Mouse (Mus musculus) adrenal gland, adult 8-10 months (tissue): ENCODE data around the gene Htr1b. TPM values are rescaled to one million over a fixed set of nuclear protein-coding genes. Genes with fewer than 3 reads are reported as not detected.

Experiments
- DNase-seq: peaks from one replicate; pipeline ENCODE4 v3.0.0; 2022
- total RNA-seq, 4 experiments: library from RNA; stranded (reverse); gene quantifications; 2 replicates each; pipeline ENCODE4 v1.2.4; 2022

The Htr1b gene
- total RNA-seq: 10 to 100 TPM in 2 of 4 experiments, 1 to 10 TPM in 2; 7.4 to 14.6 (median 10.7) TPM

DNA sequence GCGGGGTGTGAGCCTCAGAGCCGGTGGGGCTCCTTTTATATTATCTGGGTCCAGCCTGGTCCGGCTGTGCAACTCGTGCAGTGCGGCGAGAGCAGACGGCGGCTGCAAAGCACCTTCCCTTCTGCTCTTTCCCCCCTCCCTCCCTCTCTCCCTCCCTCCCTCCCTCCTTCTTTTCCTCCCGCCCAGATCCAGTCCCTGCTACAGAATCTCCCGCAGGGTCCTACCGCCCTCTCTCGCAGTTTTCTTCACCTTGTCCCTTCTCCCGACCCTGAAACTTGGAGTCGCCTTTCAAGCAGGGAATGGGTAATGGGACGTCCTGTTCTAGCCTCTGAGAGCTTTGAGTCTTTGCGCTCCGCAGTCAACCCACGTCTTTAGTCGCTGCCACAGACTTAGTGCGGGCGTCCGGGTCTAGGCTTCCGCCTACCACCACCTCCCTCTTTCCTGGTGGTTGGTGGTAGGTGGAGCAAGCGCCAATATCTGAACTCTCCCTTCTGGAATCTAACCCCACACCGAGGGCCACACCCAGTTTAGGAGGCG is at the start of gene Htr1b:
Gene Htr1b (minus strand): TSS at position 392 of the 537 bp plus-strand sequence.
- peak; percentile 16 for DNase-seq

DNA sequence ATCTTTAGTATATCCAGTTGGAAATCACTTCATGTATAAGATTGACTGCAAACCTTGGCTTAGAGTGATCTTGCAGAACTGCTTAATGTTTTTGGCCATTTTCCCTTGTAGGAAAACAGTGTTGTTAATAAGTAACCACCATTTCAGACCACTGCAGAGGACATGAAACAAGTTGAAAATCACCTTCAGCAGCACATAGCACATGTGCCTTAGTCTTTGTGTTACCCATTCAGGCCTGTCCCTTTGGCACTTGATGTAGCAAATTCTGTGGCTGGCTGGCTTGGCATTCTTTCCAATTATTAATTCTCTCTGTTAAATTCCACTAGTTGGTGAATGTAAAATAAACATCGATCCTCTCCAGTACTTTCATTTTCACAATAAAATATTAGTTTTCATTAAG is 43.1 kb upstream of the Htr1b start:
- DNase-seq: no peak

DNA sequence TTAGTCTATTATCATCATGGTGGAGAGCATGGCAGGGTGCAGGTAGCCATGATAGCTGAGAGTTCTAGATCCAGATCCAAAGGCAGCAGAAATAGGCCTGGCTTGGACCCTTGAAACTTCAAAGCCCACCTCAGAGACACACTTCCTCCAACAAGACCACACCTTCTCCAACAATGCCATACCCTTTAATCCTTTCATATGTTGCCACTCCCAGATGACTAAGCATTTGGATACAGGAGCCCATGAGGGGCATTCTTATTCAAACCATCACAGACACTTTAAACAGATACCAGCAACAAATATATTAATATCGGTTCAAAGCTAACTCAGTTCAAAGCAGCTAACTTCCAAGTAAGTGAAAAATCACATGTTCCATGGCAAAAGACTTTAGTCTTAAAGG is 3.9 kb upstream of the Htr1b start:
- no peak for DNase-seq

DNA sequence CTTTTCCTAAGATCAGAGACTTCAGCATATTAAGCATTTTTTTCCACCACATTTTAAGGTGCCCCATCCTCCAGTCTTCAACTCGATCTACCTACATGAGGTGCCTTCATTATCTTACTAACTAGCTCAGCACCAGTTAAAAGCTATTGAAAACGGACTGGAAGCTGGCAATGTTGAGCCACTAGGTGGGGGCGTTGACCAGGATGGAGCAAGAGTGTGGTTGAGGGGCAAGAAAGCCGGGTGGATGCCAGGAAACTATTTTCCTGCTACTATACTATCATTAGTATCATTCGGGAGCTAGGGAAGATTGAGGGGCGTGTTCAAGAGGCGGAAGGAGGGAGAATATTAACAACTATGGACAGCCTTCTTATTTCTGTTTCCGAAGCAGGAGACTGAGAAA is 1.5 kb upstream of the Htr1b start:
- DNase-seq: no peak

DNA sequence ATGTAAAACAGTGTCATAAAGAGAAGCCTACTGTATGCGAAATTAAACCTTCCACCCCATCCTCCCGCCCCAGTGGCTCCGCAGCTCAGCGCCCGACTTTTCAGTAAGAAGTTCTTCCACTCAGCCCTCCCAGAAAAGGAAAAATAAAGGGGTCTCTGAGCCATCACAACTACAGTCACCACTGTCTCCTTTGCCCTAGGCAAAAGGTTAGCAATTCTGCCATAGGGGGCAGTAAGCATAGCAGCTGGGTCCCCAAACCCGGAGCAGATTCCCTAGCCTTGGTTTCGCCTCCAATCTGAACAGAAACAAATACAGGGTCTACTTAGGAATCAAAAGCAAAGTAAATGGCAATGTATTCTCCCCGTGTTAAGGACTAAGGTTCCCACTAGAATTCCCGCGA is 535 bp upstream of the Htr1b start:
- DNase-seq: no peak

DNA sequence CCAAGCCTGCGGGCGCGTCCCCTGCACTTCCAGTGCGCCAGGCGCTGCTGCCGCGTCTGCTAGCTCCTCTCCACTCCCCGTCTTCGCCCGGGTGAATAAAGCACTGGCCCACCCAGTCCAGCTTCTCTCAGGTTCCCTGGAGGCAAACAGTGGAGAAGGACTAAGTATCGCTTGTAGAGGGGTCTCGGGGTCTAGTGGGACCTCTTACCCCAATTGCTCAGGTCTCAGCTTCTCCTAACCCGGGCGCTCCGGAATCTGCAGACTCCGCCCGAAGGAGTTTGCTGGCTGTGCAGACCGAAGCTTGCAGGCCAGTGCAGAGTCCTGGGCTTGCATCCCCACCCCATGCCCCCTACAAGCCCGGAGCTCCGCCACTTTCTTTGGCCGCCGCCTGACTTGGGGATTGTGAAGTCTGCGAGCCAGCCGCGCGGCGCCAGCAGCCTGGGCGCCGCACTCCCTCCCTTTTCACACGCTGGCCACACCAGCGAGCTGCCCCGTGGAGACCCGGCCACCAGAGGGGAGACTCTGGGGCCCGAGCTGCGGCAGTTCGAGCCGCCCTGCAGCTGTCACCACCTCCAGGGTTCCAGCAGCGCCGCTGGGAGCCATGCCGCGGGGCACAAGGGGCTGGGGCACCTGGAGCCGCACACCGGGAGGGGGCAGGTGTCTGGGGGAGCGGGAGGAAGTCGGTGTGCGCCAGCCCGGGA is 742 bp downstream of the Htr1b start:
- no peak for DNase-seq

DNA sequence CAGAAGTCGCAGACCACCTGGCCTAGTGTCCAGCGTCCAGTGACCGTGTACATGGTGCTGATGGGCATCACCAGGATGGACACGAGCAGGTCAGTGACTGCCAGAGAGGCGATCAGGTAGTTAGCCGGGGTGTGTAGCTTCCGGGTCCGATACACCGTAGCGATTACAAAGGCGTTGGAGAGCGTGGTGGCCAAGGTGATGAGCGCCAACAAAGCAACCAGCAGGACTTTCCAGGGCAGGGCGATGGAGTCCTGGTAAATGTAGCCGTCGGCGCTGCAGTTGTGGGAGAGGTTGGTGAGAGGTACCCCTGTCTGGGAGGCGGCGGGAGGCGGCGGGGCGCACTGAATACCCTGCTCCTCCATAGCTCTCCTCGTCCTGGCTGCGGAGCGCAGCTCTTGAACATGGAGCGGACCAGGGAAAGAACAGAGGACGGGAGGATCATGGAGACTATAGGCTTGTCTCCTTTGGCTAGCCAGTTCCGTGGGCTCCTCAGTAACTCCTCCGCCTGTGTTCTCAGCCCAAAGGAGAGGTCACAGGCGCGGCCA is 1.4 kb downstream of the Htr1b start:
- peak; percentile 14 for DNase-seq

DNA sequence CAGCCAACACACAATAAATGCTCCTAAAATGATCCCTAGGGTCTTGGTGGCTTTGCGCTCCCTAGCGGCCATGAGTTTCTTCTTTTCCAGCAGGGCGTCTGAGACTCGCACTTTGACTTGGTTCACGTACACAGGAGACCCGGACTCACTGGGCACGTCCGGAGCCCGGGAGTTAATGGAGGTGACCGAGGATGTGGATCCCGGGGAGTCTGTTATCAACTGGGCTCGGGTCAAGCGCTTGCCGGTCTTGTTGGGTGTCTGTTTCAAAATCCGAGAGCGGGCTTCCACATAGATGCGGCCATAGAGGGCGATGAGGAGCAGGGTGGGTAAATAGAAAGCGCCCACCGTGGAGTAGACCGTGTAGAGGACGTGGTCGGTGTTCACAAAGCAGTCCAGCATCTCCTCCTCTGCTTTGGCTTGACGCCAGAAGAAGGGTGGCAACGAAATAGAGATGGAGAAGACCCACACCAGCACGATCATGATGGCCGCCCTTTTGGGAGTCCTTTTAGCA is 2.0 kb downstream of the Htr1b start:
- DNase-seq: peak; percentile 19

DNA sequence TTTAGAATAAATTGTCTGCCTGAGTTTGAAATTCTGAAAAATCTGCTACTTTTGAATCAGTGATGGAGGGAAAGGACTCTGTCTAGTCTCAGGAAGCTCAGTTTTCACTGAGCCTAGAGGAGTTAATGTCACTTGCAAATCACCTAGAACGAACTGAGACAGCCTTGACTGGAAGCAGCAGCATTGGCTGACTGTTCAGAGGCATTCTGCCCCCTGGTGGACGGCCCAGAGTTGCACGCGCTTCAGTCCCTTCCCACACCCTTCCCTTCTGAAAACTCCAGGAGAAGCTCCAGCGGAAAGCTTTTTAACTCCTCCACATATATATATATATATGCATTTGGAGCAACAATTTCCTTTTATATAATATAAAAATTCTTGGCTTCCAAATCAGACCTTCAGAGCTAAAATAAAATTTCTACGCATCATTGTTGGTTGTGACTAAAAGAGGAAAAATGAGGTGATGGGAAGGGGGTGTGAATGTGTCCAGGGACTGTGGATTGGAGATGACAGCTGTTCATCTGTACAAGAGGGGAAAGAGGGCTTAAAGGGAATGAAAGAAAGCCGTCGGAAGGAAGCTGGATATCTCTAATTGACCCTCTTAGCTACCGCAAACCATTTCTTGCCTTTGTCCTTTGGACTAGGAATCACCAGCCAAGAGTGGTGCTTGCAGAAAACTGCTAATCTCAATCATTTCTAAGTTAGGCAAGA is 6.6 kb downstream of the Htr1b start:
- DNase-seq: peak; percentile 62

DNA sequence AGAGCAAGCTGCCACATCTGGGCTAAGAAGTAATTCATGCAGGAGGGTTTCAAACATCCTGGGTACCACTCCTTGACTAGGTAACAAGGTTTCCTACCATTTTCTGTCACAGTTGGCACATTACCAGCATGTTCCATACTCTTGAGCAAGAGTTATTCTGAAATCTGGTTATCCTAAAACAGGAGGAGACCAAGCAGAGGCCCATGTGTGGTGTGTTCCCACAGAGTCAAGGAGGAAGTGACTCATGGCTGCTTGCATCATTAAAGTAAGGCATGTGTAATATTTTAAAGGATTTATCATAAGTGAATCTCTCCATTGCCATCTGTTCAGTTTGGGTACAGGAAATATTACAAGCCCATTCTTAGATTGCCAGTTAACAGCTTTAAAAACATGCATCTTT is 7.7 kb downstream of the Htr1b start:
- DNase-seq: no peak

DNA sequence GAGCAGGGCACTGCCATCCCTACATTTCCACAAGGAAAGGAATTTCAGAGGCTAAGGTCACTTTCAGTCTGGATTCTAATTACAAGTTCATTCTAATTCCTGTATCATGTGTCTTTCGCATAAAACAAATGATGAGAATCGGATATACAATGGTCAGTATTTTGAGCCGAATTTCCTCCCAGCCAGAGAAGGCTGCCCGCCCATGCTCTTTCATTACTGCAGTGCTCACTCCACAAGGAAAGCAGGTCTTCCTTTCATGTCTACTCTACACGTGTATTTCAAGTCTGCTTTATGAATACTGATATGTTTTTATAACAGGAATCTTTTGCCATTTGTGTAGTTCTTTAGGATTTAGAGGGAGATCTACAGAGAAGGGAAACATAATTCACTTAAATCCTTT is 10.8 kb downstream of the Htr1b start:
- no peak for DNase-seq

DNA sequence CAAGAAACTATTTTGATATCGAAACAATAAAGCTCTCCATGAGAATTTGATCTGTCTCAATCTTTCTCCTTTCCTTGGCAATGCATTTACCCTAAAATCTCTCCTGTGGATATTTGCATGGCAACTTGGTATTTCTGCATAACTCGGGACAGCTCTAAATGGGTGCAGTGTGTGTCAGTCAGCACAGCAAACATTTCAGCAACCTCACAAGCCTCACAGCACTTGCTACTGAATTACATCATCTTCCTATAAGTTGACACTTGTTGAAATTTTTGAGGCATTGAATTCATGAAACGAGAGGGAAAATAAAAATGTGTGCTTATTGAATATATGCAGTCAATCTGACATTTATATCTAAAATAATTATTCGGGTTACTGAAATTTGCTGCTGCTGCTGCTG is 22.6 kb downstream of the Htr1b start:
- DNase-seq: no peak

Other genes starting within 250 kb of the Htr1b start
- gene Mei4, start 229.8 kb upstream of the Htr1b start, total RNA-seq: 1 to 10 TPM in 1 of 4 experiments, under 1 TPM in 3; 0.54 to 1.0 (median 0.64) TPM